Mouse (Mus musculus) liver, embryonic 12.5 days (tissue): ENCODE results near the gene Arrdc5. TPM values are rescaled to one million over a fixed set of nuclear protein-coding genes. Genes with fewer than 3 reads are reported as not detected.

ENCODE experiments used
- ATAC-seq: fragments of 200-750 bp; cut with Nextera tagmentation; 2 replicates; pipeline ENCODE4 v1.8.0; 2017; ENCODE audit warnings: moderate number of reproducible peaks, mild to moderate bottlenecking, moderate library complexity
- H3K27ac ChIP-seq: fragments of 300-500 bp; sonication (generic); 2 replicates; pipeline ENCODE4 v1.5.1; 2016; ENCODE audit warnings: mild to moderate bottlenecking
- H3K27me3 ChIP-seq: fragments of 300-500 bp; sonication (generic); replicated peaks from 2 replicates; pipeline ENCODE4 v1.6.1; 2016; ENCODE audit warnings: mild to moderate bottlenecking, moderate library complexity
- H3K36me3 ChIP-seq: fragments of 300-500 bp; sonication (generic); 2 replicates; pipeline ENCODE4 v1.6.1; 2016; ENCODE audit warnings: mild to moderate bottlenecking, moderate library complexity
- H3K4me1 ChIP-seq: fragments of 300-500 bp; sonication (generic); 2 replicates; pipeline ENCODE4 v1.6.1; 2016
- H3K4me2 ChIP-seq: fragments of 300-500 bp; sonication (generic); 2 replicates; pipeline ENCODE4 v1.6.1; 2016; ENCODE audit warnings: mild to moderate bottlenecking, moderate library complexity
- H3K4me3 ChIP-seq: fragments of 300-500 bp; sonication (generic); 2 replicates; pipeline ENCODE4 v1.5.1; 2016; ENCODE audit warnings: mild to moderate bottlenecking, moderate library complexity
- H3K9ac ChIP-seq: fragments of 300-500 bp; sonication (generic); 2 replicates; pipeline ENCODE4 v1.6.1; 2016; ENCODE audit warnings: mild to moderate bottlenecking, moderate library complexity
- H3K9me3 ChIP-seq: fragments of 300-500 bp; sonication (generic); replicated peaks from 2 replicates; pipeline ENCODE4 v1.6.1; 2016; ENCODE audit warnings: mild to moderate bottlenecking, moderate library complexity
- WGBS: fragments of 180-500 bp; shearing (Covaris S2); methylation state at CpG from one replicate; pipeline ENCODE4 v1.1.7; 2016; ENCODE audit not compliant: insufficient replicate concordance; 5-methylcytosine and 5-hydroxymethylcytosine counted together
- polyA plus RNA-seq: library from polyadenylated mRNA; unstranded; fragments of >200 nt; fragmentation: Nextera tagmentation; extraction: Ambion mirVana; gene quantifications from 2 replicates; pipeline ENCODE4 v1.2.1, GENCODE M21; 2016

The Arrdc5 gene
- polyA plus RNA-seq, 1 experiment from 2014 or later: not detected

DNA sequence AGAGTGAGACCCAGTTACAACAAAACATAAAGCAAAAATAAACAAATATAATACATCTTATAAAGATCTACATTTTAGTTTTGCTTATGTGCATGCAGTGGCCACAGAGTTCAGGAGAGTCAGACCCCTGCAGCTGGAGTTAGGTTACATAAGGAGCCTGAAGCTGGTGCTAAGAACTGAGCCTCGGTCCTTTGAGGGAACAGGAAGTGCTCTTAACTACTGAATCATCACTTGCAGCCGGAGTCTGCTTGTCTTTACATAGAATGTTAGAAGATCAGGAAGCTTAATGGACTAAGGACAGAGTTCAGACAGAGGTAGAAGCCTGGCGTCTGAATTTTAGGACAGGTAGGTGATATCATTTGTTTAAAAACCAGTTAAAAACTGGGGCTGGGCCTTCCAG lies 11.2 kb downstream of the Arrdc5 start:
- 26% methylated on average over 3 of the region's 3 CpGs for WGBS
- Histone ChIP-seq H3K4me2 (peak overlapping the region; percentile 85), H3K27ac (peak overlapping the region; percentile 93), H3K4me1 (peaks cover 65% of the 10 kb centered on the region), H3K27me3 (no peaks in the 10 kb centered on the region), H3K9me3 (no peaks in the 10 kb centered on the region), H3K36me3 (peaks cover 31% of the 10 kb centered on the region), H3K9ac (peak overlapping the region; percentile 74; the same call in 1 of the 2 replicates), H3K4me3 (peak overlapping the region; percentile 64)
- ATAC-seq: no peak

DNA sequence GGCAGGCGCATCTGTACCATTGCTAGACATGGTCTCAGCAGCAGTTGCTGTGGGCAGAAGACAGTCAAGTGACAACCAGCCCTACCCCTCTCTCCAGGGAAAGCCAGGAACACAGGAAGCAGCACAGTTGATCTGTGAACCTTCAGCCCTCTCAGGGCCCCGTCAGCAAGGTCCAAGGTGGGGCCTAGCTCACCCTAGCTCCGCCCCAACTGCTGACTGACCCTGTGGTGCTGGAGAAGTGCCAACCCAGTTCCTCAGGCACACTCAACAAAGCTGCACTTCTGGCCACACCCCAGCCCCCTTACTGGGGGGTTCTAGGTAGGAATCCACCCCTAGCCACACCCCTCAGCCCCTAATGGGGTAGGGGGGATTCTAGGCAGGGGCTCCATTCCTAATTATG lies 12.3 kb downstream of the Arrdc5 start:
- Histone ChIP-seq H3K27ac (peak overlapping the region; percentile 93), H3K36me3 (peaks cover 40% of the 10 kb centered on the region), H3K4me1 (peaks cover 70% of the 10 kb centered on the region), H3K4me2 (peak overlapping the region; percentile 85), H3K27me3 (no peaks in the 10 kb centered on the region), H3K4me3 (peak overlapping the region; percentile 28), H3K9me3 (no peaks in the 10 kb centered on the region), H3K9ac (peak overlapping the region; percentile 45)
- peak; percentile 56 for ATAC-seq
- 38% methylated on average over 3 of the region's 3 CpGs for WGBS

GRCm38 (mm10) chr17:56285995-56286394 lies 14.1 kb downstream of the Arrdc5 start:
- peaks cover 56% of the 10 kb centered on the region for H3K36me3 ChIP-seq
- H3K27ac ChIP-seq: no peak overlapping the region
- WGBS: 88% methylated on average over 11 of the region's 11 CpGs

GRCm38 (mm10) chr17:56283316-56283715 lies 16.8 kb downstream of the Arrdc5 start:
- H3K9me3 ChIP-seq: no peaks in the 10 kb centered on the region
- WGBS: 71% methylated on average over 8 of the region's 8 CpGs
- 0 out of 2 replicates have a peak overlapping the region, but pooled peaks have one; percentile 1 for H3K27ac ChIP-seq
- ATAC-seq: no peak
- no peak overlapping the region for H3K9ac ChIP-seq
- peaks cover 58% of the 10 kb centered on the region for H3K4me1 ChIP-seq
- H3K36me3 ChIP-seq: peaks cover 72% of the 10 kb centered on the region
- H3K4me2 ChIP-seq: no peak overlapping the region
- H3K4me3 ChIP-seq: no peak overlapping the region
- no peaks in the 10 kb centered on the region for H3K27me3 ChIP-seq

More at GRCm38 (mm10) chr17:56285995-56286394, 14.1 kb downstream of the Arrdc5 start:
- no peaks in the 10 kb centered on the region for H3K27me3 ChIP-seq
- no peak for ATAC-seq
- H3K4me2 ChIP-seq: no peak overlapping the region
- no peak overlapping the region for H3K4me3 ChIP-seq
- H3K9ac ChIP-seq: no peak overlapping the region
- H3K9me3 ChIP-seq: no peaks in the 10 kb centered on the region
- H3K4me1 ChIP-seq: peaks cover 68% of the 10 kb centered on the region

DNA sequence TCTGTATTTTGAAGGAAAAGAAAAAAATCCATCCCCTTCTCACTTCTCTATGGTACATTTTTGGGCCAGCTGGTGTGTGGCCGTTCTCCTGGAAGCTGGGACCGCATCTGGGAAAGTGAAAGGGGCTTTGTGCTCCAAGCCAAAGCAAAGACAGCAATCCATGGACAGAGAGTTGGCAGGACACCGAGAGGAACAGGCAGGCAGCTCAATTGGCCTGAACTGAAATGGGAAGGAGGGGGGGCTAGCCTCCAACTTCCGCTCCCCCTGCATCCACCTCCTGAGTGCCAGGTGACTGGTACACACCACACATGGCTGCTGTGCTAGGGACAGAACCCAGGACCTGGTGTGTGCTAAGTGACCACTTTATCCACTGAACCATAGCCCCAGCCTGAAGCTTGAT lies 17.3 kb downstream of the Arrdc5 start:
- WGBS: 86% methylated on average over 4 of the region's 4 CpGs
- no peaks in the 10 kb centered on the region for H3K27me3 ChIP-seq
- H3K4me2 ChIP-seq: no peak overlapping the region
- H3K36me3 ChIP-seq: peaks cover 73% of the 10 kb centered on the region
- no peaks in the 10 kb centered on the region for H3K9me3 ChIP-seq
- no peak overlapping the region for H3K4me3 ChIP-seq
- H3K27ac ChIP-seq: 0 out of 2 replicates have a peak overlapping the region, but pooled peaks have one; percentile 1
- no peak for ATAC-seq
- H3K9ac ChIP-seq: no peak overlapping the region
- H3K4me1 ChIP-seq: peaks cover 58% of the 10 kb centered on the region

DNA sequence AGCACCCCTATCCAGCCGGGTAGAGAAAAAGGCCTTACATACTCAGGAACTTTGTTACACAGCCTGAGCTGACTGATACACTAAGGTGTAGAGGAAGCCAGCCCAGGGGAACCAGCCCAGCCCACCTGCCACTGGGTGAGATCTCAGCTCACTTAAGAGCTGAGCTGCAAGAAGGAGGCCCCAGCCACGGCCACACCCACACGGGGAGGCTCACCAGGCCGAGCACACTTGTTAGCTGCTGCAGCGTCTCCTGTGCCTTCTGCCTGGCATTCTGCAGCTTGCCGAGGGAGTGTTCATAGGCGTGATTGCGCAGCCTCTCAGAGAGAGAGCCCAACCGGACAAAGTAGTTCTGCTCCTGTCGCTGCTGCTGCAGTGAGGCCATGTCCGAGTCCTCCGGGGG lies 18.9 kb downstream of the Arrdc5 start:
- H3K4me1 ChIP-seq: peaks cover 54% of the 10 kb centered on the region
- H3K9me3 ChIP-seq: no peaks in the 10 kb centered on the region
- H3K36me3 ChIP-seq: peaks cover 66% of the 10 kb centered on the region
- no peak overlapping the region for H3K9ac ChIP-seq
- WGBS: 72% methylated on average over 12 of the region's 12 CpGs
- 0 out of 2 replicates have a peak overlapping the region, but pooled peaks have one; percentile 29 for H3K27ac ChIP-seq
- H3K4me3 ChIP-seq: no peak overlapping the region
- no peak for ATAC-seq
- H3K4me2 ChIP-seq: peak overlapping the region; percentile 22
- H3K27me3 ChIP-seq: no peaks in the 10 kb centered on the region

- Histone ChIP-seq H3K4me1 (peaks cover 61% of the 10 kb centered on the region), H3K4me3 (no peak overlapping the region), H3K27me3 (no peaks in the 10 kb centered on the region), H3K4me2 (no peak overlapping the region), H3K36me3 (peaks cover 50% of the 10 kb centered on the region), H3K27ac (0 out of 2 replicates have a peak overlapping the region, but pooled peaks have one; percentile 43), H3K9ac (no peak overlapping the region), H3K9me3 (no peaks in the 10 kb centered on the region)
- 92% methylated on average over 12 of the region's 12 CpGs for WGBS
- no peak for ATAC-seq
These were observed 20.5 kb downstream of the Arrdc5 start for GRCm38 (mm10) chr17:56279481-56280155.

DNA sequence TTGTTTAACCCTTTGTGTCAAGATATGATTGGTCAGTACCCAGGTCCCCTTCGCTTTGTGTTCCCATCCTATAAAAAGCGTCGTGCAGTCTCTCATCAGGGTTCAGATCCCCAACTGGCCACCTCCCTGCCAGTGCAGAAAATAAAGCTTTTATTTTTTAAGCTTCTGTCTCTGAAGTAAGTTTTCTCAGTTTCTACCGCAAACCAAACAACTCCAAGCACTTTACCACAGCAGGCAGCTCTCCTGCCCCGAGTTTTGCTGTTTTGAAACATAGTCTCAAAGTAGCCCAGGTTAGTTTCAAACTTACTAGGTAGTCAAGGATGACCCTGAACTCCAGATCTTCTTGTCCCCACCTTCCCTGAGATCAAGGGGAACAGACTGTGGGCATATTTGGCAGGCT lies 21.7 kb downstream of the Arrdc5 start:
- Histone ChIP-seq H3K36me3 (peaks cover 45% of the 10 kb centered on the region), H3K27ac (peak overlapping the region; percentile 92), H3K4me3 (no peak overlapping the region), H3K4me1 (peaks cover 73% of the 10 kb centered on the region), H3K4me2 (peak overlapping the region; percentile 91; the same call in 1 of the 2 replicates), H3K9me3 (no peaks in the 10 kb centered on the region), H3K9ac (no peak overlapping the region), H3K27me3 (no peaks in the 10 kb centered on the region)
- 87% methylated on average over 5 of the region's 5 CpGs for WGBS
- no peak for ATAC-seq

DNA sequence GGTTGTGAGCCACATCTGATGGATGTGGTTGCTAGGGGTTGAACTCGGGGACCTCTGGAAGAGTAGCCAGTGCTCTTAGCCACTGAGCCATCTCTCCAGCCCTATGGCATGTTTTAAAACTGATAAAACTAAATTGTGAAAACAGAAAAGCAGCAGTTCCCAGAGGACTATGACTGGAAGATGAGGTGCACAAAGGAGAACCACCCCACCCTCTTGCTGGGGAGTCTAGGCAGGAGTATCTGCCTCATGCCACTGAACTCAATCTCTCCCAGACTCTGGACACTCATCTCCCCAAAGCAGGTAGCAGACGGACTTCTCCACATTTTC lies 22.6 kb downstream of the Arrdc5 start:
- H3K4me1 ChIP-seq: peaks cover 72% of the 10 kb centered on the region

GRCm38 (mm10) chr17:56276643-56277566 lies 23.2 kb downstream of the Arrdc5 start, which contains the start of gene Ticam1:
Gene Ticam1 (minus strand): TSS chr17:56276786.
- Histone ChIP-seq H3K9ac (peak within 1 kb of the TSS; percentile 87), H3K4me3 (peak within 1 kb of the TSS; percentile 74), H3K27ac (peak within 1 kb of the TSS; percentile 92), H3K4me1 (peaks cover 72% of the 10 kb centered on the region), H3K9me3 (no peaks in the 10 kb centered on the region), H3K36me3 (peaks cover 45% of the 10 kb centered on the region), H3K27me3 (no peaks in the 10 kb centered on the region), H3K4me2 (peak within 1 kb of the TSS; percentile 91)
- peak; percentile 89 for ATAC-seq
- WGBS: 3% methylated on average over 21 of the region's 21 CpGs

More for the DNA sequence above, 22.6 kb downstream of the Arrdc5 start:
- no peaks in the 10 kb centered on the region for H3K9me3 ChIP-seq
- H3K27me3 ChIP-seq: no peaks in the 10 kb centered on the region
- peak; percentile 3; the same call in 1 of the 2 replicates for ATAC-seq
- H3K4me3 ChIP-seq: peak overlapping the region; percentile 74
- H3K27ac ChIP-seq: peak overlapping the region; percentile 92
- peak overlapping the region; percentile 91 for H3K4me2 ChIP-seq
- H3K9ac ChIP-seq: peak overlapping the region; percentile 87
- 22% methylated on average over 2 of the region's 2 CpGs for WGBS
- H3K36me3 ChIP-seq: peaks cover 43% of the 10 kb centered on the region

- Histone ChIP-seq H3K4me3 (peak overlapping the region; percentile 74), H3K27me3 (no peaks in the 10 kb centered on the region), H3K9ac (peak overlapping the region; percentile 87), H3K36me3 (peaks cover 45% of the 10 kb centered on the region), H3K4me2 (peak overlapping the region; percentile 91), H3K27ac (peak overlapping the region; percentile 92), H3K4me1 (peaks cover 63% of the 10 kb centered on the region), H3K9me3 (no peaks in the 10 kb centered on the region)
- 13% methylated on average over 5 of the region's 5 CpGs for WGBS
- ATAC-seq: peak; percentile 39
These were observed 24.1 kb downstream of the Arrdc5 start for GRCm38 (mm10) chr17:56275842-56276480.
